Mouse (Mus musculus) megakaryocyte, embryonic 14.5 days (primary cell): ENCODE results near the gene Cyld.

Experiments used
- FLI1 ChIP-seq: IDR thresholded peaks from 2 replicates; pipeline ENCODE4 v1.6.1; 2012; ENCODE audit warnings: low read length, inconsistent platforms, mixed read lengths
- GATA1 ChIP-seq: IDR thresholded peaks from 3 replicates; pipeline ENCODE4 v1.6.1; 2012; ENCODE audit warnings: mixed read lengths, low read length, inconsistent platforms, borderline replicate concordance

GRCm38 (mm10) chr8:88794615-88794907, 97.7 kb downstream of the Cyld start:
- TF ChIP-seq GATA1, result no peak
- TF ChIP-seq FLI1, result no peak
